Mouse (Mus musculus): ENCODE results near the gene Cckbr.

Gene Cckbr

DNA sequence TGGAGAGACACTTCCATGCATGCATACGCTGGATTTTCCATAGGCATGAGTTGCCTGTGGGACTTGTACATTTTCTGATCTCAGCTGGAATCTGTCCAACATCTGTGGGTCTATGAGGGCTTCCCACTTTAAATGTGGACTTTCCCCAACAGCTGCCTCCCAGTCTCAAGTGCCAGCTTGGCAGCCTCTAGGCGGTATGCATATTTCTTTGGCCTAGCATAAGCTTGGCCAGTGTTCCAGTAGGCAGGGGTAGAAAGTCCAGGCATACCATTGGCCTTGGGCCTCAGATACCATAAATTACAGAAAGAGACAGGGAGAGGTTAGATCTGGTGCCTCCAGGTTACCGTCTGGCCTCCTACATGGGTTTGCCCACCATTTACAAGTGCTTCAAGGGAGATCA, 72.3 kb downstream of the Cckbr start:
- DNase-seq (ENCODE audit: low spot score), result no peak

DNA sequence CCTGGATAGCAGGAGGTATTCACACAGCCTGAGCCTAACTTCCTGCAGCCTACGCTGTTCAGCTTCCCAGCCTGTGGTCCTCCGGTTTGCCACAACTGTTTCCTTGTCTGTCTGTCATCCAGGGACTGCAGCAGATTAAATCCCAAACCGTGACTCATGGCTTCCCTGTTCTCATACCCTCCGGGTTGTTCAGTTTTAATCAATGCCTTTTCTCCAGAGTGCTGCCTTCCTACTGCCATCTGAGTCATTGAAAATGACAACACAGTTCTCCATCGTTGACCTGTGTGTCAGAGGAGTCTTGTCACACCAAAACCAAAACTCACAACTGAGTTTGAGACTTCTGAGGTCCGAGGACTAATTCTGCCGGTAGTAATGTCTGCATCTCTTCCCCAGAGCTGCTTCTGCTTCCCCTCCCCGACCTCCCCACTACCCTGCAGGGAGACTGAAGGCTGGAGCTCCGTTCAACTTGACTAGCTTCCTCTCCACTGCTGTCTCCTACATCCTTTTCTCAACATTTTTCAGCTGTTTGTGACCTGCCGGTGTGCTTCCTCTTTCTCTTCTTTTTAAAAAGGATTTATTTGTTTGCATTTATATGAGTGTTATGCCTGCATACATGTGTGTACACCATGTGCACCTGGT, 73.4 kb downstream of the Cckbr start:
- DNase-seq (ENCODE audit: low spot score), result no peak

DNA sequence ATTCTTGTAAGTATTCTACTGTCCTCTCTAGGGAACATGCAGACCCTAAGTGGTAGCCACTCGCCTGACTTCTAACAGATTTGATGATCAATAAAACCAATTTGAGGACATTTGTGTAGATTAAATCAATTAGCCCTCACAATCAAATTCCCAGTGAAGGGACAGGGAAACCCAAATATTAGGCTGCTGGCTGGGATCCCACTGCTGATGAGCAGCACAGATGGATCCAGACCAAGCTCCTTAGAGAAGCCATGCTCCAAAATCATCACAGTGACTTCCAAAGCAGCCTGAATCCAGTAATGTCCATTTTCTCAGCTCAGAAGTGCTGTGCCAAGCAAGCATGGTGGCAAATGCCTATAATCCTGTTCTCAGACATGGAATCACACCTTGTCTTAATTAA, 74.1 kb downstream of the Cckbr start:
- no peak for DNase-seq (ENCODE audit: low spot score)

GRCm38 (mm10) chr7:105501984-105502383, 76.5 kb downstream of the Cckbr start:
- no peak for DNase-seq (ENCODE audit: low spot score)

GRCm38 (mm10) chr7:105507257-105507656, 81.7 kb downstream of the Cckbr start:
- no peak for DNase-seq (ENCODE audit: low spot score)

- no peak for DNase-seq (ENCODE audit: low spot score)
Observed at GRCm38 (mm10) chr7:105510143-105510542, 84.6 kb downstream of the Cckbr start.

DNA sequence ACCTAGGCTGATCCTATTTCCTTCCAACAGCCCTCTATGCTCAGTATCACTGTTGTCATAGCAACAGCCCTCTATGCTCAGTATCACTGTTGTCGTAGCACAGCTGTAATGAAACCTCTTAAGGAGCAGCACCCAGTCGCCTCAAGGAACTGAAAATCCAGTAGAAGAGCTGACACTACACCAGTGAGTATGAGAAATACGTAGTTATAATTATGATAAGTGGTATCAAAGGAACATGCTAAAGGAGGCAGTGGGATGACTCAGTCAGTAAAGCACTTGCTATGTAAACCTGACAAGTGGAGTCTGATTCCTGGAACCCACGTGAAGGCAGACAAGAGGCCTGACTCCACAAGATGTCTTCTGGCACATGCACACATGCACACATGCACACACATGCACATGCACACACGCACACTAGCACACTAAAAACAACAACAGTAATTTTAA, 88.3 kb downstream of the Cckbr start:
- no peak for DNase-seq (ENCODE audit: low spot score)

GRCm38 (mm10) chr7:105514561-105514960, 89.0 kb downstream of the Cckbr start:
- DNase-seq (ENCODE audit: low spot score), result no peak

GRCm38 (mm10) chr7:105515178-105515577, 89.6 kb downstream of the Cckbr start:
- DNase-seq (ENCODE audit: low spot score), result peak; percentile 64

- DNase-seq (ENCODE audit: low spot score), result no peak
Observed at GRCm38 (mm10) chr7:105516669-105517360, 91.3 kb downstream of the Cckbr start.

DNA sequence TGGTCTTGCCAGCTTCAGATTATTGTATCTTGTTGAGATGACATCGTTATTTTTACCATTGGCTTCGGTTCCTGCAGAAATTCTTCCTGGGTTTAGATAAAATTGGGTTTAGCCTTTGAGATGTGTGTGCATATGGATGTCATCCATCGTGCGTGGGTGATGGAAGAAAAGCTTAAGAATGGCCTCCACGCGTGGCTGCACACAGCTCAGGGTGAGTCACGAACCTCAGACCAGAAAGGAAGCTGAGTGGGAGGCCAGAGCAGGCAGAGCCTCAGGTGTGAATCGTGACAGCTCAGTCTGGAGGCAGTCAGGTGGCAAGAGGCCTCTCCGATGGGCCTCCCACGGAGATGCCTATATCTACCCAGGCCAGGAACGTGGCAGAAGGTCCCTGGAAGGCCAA, 93.8 kb downstream of the Cckbr start:
- no peak for DNase-seq (ENCODE audit: low spot score)

GRCm38 (mm10) chr7:105519771-105520170, 94.2 kb downstream of the Cckbr start:
- no peak for DNase-seq (ENCODE audit: low spot score)

GRCm38 (mm10) chr7:105520201-105520600, 94.7 kb downstream of the Cckbr start:
- no peak for DNase-seq (ENCODE audit: low spot score)

All from urinary bladder, postnatal 25 days (tissue).